Mouse (Mus musculus) activated CD4-positive, CD25-positive, alpha-beta regulatory T cell (primary cell): ENCODE measurements around the gene Smad6. TPM values are rescaled to one million over a fixed set of nuclear protein-coding genes. Genes with fewer than 3 reads are reported as not detected.

ENCODE experiments used
- polyA plus RNA-seq, 2 experiments: library from polyadenylated mRNA; unstranded; fragments of 100-300 nt; shearing (Covaris generic); gene quantifications; one replicate each; pipeline ENCODE4 v1.2.1; 2017

Gene Smad6
- polyA plus RNA-seq = under 1 TPM; 0.07 to 0.39 TPM

GRCm38 (mm10) chr9:64021853-64022561, at the start of gene Smad6:
Gene Smad6, minus strand, starts transcription at chr9:64022059.

Other genes with a start within 250 kb of the Smad6 start
- gene Lctl, start 95.1 kb upstream of the Smad6 start, polyA plus RNA-seq = under 1 TPM in 1 of 2 experiments, not detected in 1; 0.50 TPM
- 1 to 10 TPM; 3.9 to 5.2 TPM for gene Zwilch, start 151.0 kb upstream of the Smad6 start, polyA plus RNA-seq
- 1,000 to 10,000 TPM; 1,228 to 2,065 TPM for gene Rpl4, start 151.3 kb upstream of the Smad6 start, polyA plus RNA-seq
- 10 to 100 TPM; 54.0 to 64.8 TPM for gene Snapc5, start 157.2 kb upstream of the Smad6 start, polyA plus RNA-seq
- gene Uchl4, start 213.1 kb upstream of the Smad6 start, polyA plus RNA-seq = 10 to 100 TPM in 1 of 2 experiments, 1 to 10 TPM in 1; 8.5 to 12.2 TPM
- gene Map2k1, start 231.6 kb upstream of the Smad6 start, polyA plus RNA-seq = 100 to 1,000 TPM in 1 of 2 experiments, 10 to 100 TPM in 1; 62.7 to 101 TPM